Mouse (Mus musculus): Measurements from ENCODE around the gene Hat1. TPM values are rescaled to one million over a fixed set of nuclear protein-coding genes. Genes with fewer than 3 reads are reported as not detected.

Gene Hat1
- total RNA-seq, 1 experiment = 242 TPM

- Histone ChIP-seq H3K4me1 (ENCODE audit: control insufficient read depth in 2 of 2, insufficient read depth in 2 of 2, low read length in 2 of 2, poor library complexity in 1 of 2) (no peaks in the 10 kb centered on the region), H3K27ac (ENCODE audit: insufficient read depth, low read depth, low read length, poor library complexity, severe bottlenecking) (no peak overlapping the region), H3K9ac (ENCODE audit: insufficient read depth, low read depth, low read length, poor library complexity, severe bottlenecking) (no peak overlapping the region), H3K36me3 (ENCODE audit: control insufficient read depth, insufficient read depth, low read length, poor library complexity, severe bottlenecking) (peaks cover 25% of the 10 kb centered on the region), H3K9me3 (ENCODE audit: control insufficient read depth, insufficient read depth, low read depth, low read length) (no peaks in the 10 kb centered on the region), H3K4me3 (ENCODE audit: insufficient read depth in 1 of 2, low read depth in 1 of 2, low read length in 2 of 2, poor library complexity in 1 of 2, severe bottlenecking in 1 of 2) (no peak overlapping the region)
- DNase-seq (ENCODE audit: low read depth, low spot score) = no peak
- in situ Hi-C loops (cut with MboI; ENCODE audit: low sequenced_read_pairs in 2 of 2, unreplicated experiment in 2 of 2) = loop anchor here in 1 of 2 experiments (25.0 kb wide), 1 partner anchor 402 kb away; no protein-coding TSS in a partner anchor
- TF ChIP-seq ZNF384 (IDR thresholded peaks at IDR 0.05; ENCODE audit: low read depth, low read length) (no peak), ZC3H11A (IDR thresholded peaks at IDR 0.05; ENCODE audit: borderline replicate concordance, low read depth, low read length) (no peak), HCFC1 (IDR thresholded peaks at IDR 0.05; ENCODE audit: borderline replicate concordance, insufficient read depth, low read length) (no peak), CHD2 (IDR thresholded peaks at IDR 0.05; ENCODE audit: low read depth, low read length) (no peak), MAFK (IDR thresholded peaks at IDR 0.05; ENCODE audit: insufficient read depth, low read depth, low read length) (no peak)
These were observed 46.7 kb downstream of the Hat1 start for GRCm38 (mm10) chr2:71435440-71435839.

- in situ Hi-C loops (cut with MboI; ENCODE audit: low sequenced_read_pairs in 2 of 2, unreplicated experiment in 2 of 2) = loop anchor here in 1 of 2 experiments (25.0 kb wide), 1 partner anchor 394 kb away; no protein-coding TSS in a partner anchor
These were observed 54.6 kb downstream of the Hat1 start for GRCm38 (mm10) chr2:71443376-71443775.

DNA sequence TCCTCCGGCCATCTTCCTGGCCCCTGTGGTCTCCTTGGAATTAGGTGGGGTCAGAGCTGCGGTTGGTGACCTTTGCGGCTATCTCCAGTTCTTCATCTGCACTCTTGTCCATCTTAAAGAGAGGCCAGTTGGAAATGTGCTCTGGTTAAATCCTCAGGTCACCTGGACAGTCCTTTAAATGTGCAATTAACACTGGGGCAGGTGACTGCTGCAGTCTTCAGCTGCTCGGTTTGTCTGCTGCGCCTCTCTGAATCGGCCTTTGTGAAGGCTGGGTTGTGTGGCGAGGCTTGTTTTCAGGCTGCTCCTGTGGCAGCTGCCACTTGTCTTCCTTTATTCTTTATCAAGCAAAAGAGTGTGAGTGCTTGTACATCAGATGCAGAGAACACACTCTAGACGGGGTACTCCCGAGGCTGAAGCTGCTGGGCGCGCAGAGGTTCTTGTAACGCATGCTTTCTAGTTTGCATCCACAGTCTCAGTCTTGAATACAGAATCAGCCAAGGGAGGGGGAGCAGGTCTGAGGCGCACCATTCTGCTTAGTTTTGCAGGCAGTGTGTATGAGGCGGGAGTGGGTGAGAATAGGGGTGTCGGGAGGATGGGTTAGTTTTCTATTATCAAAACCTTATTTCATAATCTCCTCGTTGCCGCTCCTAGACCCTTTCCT is 56.9 kb downstream of the Hat1 start:
- TF ChIP-seq HCFC1 (IDR thresholded peaks at IDR 0.05; ENCODE audit: borderline replicate concordance, insufficient read depth, low read length) (no peak), ZNF384 (IDR thresholded peaks at IDR 0.05; ENCODE audit: low read depth, low read length) (no peak), CHD2 (IDR thresholded peaks at IDR 0.05; ENCODE audit: low read depth, low read length) (no peak), MAFK (IDR thresholded peaks at IDR 0.05; ENCODE audit: insufficient read depth, low read depth, low read length) (no peak), ZC3H11A (IDR thresholded peaks at IDR 0.05; ENCODE audit: borderline replicate concordance, low read depth, low read length) (no peak)
- no peak for DNase-seq (ENCODE audit: low read depth, low spot score)
- in situ Hi-C loops (cut with MboI; ENCODE audit: low sequenced_read_pairs in 2 of 2, unreplicated experiment in 2 of 2) = loop anchor here in 1 of 2 experiments (25.0 kb wide), 1 partner anchor 392 kb away; no protein-coding TSS in a partner anchor
- Histone ChIP-seq H3K9ac (ENCODE audit: insufficient read depth, low read depth, low read length, poor library complexity, severe bottlenecking) (no peak overlapping the region), H3K9me3 (ENCODE audit: control insufficient read depth, insufficient read depth, low read depth, low read length) (no peaks in the 10 kb centered on the region), H3K27ac (ENCODE audit: insufficient read depth, low read depth, low read length, poor library complexity, severe bottlenecking) (no peak overlapping the region), H3K4me1 (ENCODE audit: control insufficient read depth in 2 of 2, insufficient read depth in 2 of 2, low read length in 2 of 2, poor library complexity in 1 of 2) (0 out of 4 replicates have a peak, but pooled peaks cover 0 to 2% of the 10 kb centered on the region in 2 experiments), H3K36me3 (ENCODE audit: control insufficient read depth, insufficient read depth, low read length, poor library complexity, severe bottlenecking) (peaks cover 3% of the 10 kb centered on the region; the same call in 1 of the 2 replicates), H3K4me3 (ENCODE audit: insufficient read depth in 1 of 2, low read depth in 1 of 2, low read length in 2 of 2, poor library complexity in 1 of 2, severe bottlenecking in 1 of 2) (no peak overlapping the region)

More at GRCm38 (mm10) chr2:71443376-71443775, 54.6 kb downstream of the Hat1 start:
- no peak for TF ChIP-seq ZNF384 (IDR thresholded peaks at IDR 0.05; ENCODE audit: low read depth, low read length)
- no peak for TF ChIP-seq ZC3H11A (IDR thresholded peaks at IDR 0.05; ENCODE audit: borderline replicate concordance, low read depth, low read length)
- no peak for TF ChIP-seq HCFC1 (IDR thresholded peaks at IDR 0.05; ENCODE audit: borderline replicate concordance, insufficient read depth, low read length)
- TF ChIP-seq CHD2 (IDR thresholded peaks at IDR 0.05; ENCODE audit: low read depth, low read length) = no peak
- TF ChIP-seq MAFK (IDR thresholded peaks at IDR 0.05; ENCODE audit: insufficient read depth, low read depth, low read length) = no peak
- H3K9ac ChIP-seq (ENCODE audit: insufficient read depth, low read depth, low read length, poor library complexity, severe bottlenecking) = no peak overlapping the region
- no peaks in the 10 kb centered on the region for H3K9me3 ChIP-seq (ENCODE audit: control insufficient read depth, insufficient read depth, low read depth, low read length)
- 0 out of 4 replicates have a peak, but pooled peaks cover 0 to 2% of the 10 kb centered on the region in 2 experiments for H3K4me1 ChIP-seq (ENCODE audit: control insufficient read depth in 2 of 2, insufficient read depth in 2 of 2, low read length in 2 of 2, poor library complexity in 1 of 2)
- no peak for DNase-seq (ENCODE audit: low read depth, low spot score)
- H3K4me3 ChIP-seq (ENCODE audit: insufficient read depth in 1 of 2, low read depth in 1 of 2, low read length in 2 of 2, poor library complexity in 1 of 2, severe bottlenecking in 1 of 2) = no peak overlapping the region
- no peak overlapping the region for H3K27ac ChIP-seq (ENCODE audit: insufficient read depth, low read depth, low read length, poor library complexity, severe bottlenecking)
- H3K36me3 ChIP-seq (ENCODE audit: control insufficient read depth, insufficient read depth, low read length, poor library complexity, severe bottlenecking) = peaks cover 11% of the 10 kb centered on the region

GRCm38 (mm10) chr2:71449604-71450003 is 60.8 kb downstream of the Hat1 start:
- H3K4me3 ChIP-seq (ENCODE audit: insufficient read depth in 1 of 2, low read depth in 1 of 2, low read length in 2 of 2, poor library complexity in 1 of 2, severe bottlenecking in 1 of 2) = no peak overlapping the region
- DNase-seq (ENCODE audit: low read depth, low spot score) = peak; percentile 48
- H3K27ac ChIP-seq (ENCODE audit: insufficient read depth, low read depth, low read length, poor library complexity, severe bottlenecking) = no peak overlapping the region
- H3K9ac ChIP-seq (ENCODE audit: insufficient read depth, low read depth, low read length, poor library complexity, severe bottlenecking) = no peak overlapping the region
- no peaks in the 10 kb centered on the region for H3K36me3 ChIP-seq (ENCODE audit: control insufficient read depth, insufficient read depth, low read length, poor library complexity, severe bottlenecking)
- H3K4me1 ChIP-seq (ENCODE audit: control insufficient read depth in 2 of 2, insufficient read depth in 2 of 2, low read length in 2 of 2, poor library complexity in 1 of 2) = 0 out of 4 replicates have a peak, but pooled peaks cover 0 to 2% of the 10 kb centered on the region in 2 experiments
- in situ Hi-C loops (cut with MboI; ENCODE audit: low sequenced_read_pairs in 2 of 2, unreplicated experiment in 2 of 2) = loop anchor here in 1 of 2 experiments (5.0 to 25.0 kb wide), 2 partner anchors 98 to 388 kb away; partner anchors contain the start of gene Dlx2
- H3K9me3 ChIP-seq (ENCODE audit: control insufficient read depth, insufficient read depth, low read depth, low read length) = no peaks in the 10 kb centered on the region
- TF ChIP-seq CHD2 (IDR thresholded peaks at IDR 0.05; ENCODE audit: low read depth, low read length) = no peak
- TF ChIP-seq ZNF384 (IDR thresholded peaks at IDR 0.05; ENCODE audit: low read depth, low read length) = no peak
- TF ChIP-seq ZC3H11A (IDR thresholded peaks at IDR 0.05; ENCODE audit: borderline replicate concordance, low read depth, low read length) = peak; percentile 46; the same call in 1 of the 2 replicates
- no peak for TF ChIP-seq HCFC1 (IDR thresholded peaks at IDR 0.05; ENCODE audit: borderline replicate concordance, insufficient read depth, low read length)
- TF ChIP-seq MAFK (IDR thresholded peaks at IDR 0.05; ENCODE audit: insufficient read depth, low read depth, low read length) = no peak
